8 mouse cellular contexts compared by ENCODE assay signal in the genomic region with DNA sequence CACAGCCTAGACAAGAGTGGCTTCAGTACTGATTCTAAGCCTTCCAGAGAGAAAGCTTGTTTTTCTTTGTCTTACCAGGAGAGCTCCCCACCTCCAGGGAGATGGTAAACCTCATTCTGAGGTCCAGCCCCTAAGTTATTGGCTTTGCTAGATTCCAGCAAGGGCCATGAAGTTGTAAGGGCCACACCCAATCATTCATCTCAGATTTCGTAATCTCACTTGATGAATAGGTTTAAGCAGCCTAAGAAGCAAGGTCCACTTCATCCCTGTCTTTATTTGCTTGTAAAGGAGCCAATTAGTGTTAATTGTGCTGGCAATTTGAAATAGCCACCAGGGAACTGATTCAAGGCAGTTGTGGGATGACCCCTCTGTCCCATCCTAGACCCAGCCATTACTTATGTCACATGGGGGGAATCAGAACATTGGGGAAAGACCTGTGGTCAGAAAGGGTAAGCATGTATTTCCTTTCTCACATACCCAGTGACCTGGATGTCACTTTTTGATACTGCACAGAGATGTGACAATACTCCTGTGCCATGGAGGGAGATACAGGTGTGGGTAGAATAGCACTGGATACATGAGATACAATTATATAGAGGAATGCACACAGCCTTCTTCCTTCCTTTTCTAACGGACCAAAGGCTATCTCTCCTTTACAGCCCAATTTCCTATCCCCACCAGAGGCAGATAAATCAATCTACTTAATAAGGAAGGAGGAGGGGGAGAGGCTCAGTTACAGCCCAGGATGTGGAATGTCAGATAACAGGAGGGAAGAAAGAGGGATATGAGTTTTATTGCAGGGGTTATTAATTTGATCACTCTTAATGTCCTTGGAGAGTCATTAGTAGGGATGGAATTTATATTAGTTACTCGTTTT. TPM values are rescaled to one million over a fixed set of nuclear protein-coding genes. Genes with fewer than 3 reads are reported as not detected.
A peak's percentile ranks its signal among the peaks of the same experiment; 100 is the strongest.
DNase-seq lines count a peak whose midpoint lies in the region; ATAC-seq and TF ChIP-seq lines count a peak whose summit lies in the region.

No protein-coding gene starts in this region.

- H3K27ac ChIP-seq in left cerebral cortex, adult 2 months: peak overlapping the region; percentile 98
- no peak overlapping the region; the same call in 1 of the 2 replicates for H3K27ac ChIP-seq in cortical plate, adult 2 months (ENCODE audit: insufficient read depth, low read length)
- H3K27ac ChIP-seq in hindbrain, embryonic 16.5 days (ENCODE audit: low read depth, low read length): no peak overlapping the region
- H3K27ac ChIP-seq in midbrain, embryonic 15.5 days: peak overlapping the region; percentile 91; the same call in 1 of the 2 replicates

- peaks cover 2% of the 10 kb centered on the region for H3K4me1 ChIP-seq in cortical plate, adult 2 months (ENCODE audit: control insufficient read depth, insufficient read depth, low read length)
- H3K4me1 ChIP-seq in hindbrain, embryonic 16.5 days (ENCODE audit: control insufficient read depth, insufficient read depth, low read depth, low read length): peaks cover 28% of the 10 kb centered on the region
- H3K4me1 ChIP-seq in midbrain, embryonic 15.5 days: peaks cover 40% of the 10 kb centered on the region

- WGBS in hindbrain, embryonic 16.5 days: 33% methylated on average over 3 of the region's 3 CpGs
- WGBS in midbrain, embryonic 15.5 days: 44% methylated on average over 3 of the region's 3 CpGs

- intact Hi-C loops in left cerebral cortex, adult 2 months (cut with DNase I): no loop called here
- intact Hi-C loops in left cerebral cortex, postnatal 4 days (cut with DNase I): no loop called here

- no peak for TF ChIP-seq CTCF in left cerebral cortex, adult 2 months (IDR thresholded peaks at IDR 0.05)
- TF ChIP-seq CTCF in cortical plate, adult 2 months (IDR thresholded peaks at IDR 0.05; ENCODE audit: extremely low read depth, insufficient read depth, low read length): no peak

- H3K9me3 ChIP-seq in hindbrain, embryonic 16.5 days (ENCODE audit: control insufficient read depth, low read length): no peaks in the 10 kb centered on the region
- no peaks in the 10 kb centered on the region for H3K9me3 ChIP-seq in midbrain, embryonic 15.5 days

- H3K27me3 ChIP-seq in hindbrain, embryonic 16.5 days (replicated peaks; ENCODE audit: control insufficient read depth, insufficient read depth, low read length): no peaks in the 10 kb centered on the region
- H3K27me3 ChIP-seq in midbrain, embryonic 15.5 days (replicated peaks): no peaks in the 10 kb centered on the region

- H3K4me2 ChIP-seq in hindbrain, embryonic 16.5 days (ENCODE audit: low read length): peak overlapping the region; percentile 87
- peak overlapping the region; percentile 76 for H3K4me2 ChIP-seq in midbrain, embryonic 15.5 days

- TF ChIP-seq POLR2A in cortical plate, adult 2 months (IDR thresholded peaks at IDR 0.05; ENCODE audit: extremely low read depth, insufficient read depth, low read length): no peak

- no peaks in the 10 kb centered on the region for H3K36me3 ChIP-seq in hindbrain, embryonic 16.5 days (ENCODE audit: control insufficient read depth, insufficient read depth, low read length)
- no peaks in the 10 kb centered on the region for H3K36me3 ChIP-seq in midbrain, embryonic 15.5 days (replicated peaks)

- H3K9ac ChIP-seq in hindbrain, embryonic 16.5 days (ENCODE audit: low read depth, low read length): no peak overlapping the region
- no peak overlapping the region for H3K9ac ChIP-seq in midbrain, embryonic 15.5 days

- DNase-seq in left cerebral cortex, adult 2 months (ENCODE audit: extremely low spot score in 1 of 2, low spot score in 2 of 2): no peak
- no peak for DNase-seq in left cerebral cortex, postnatal 4 days
- DNase-seq in thymus, postnatal 10 days (ENCODE audit: low spot score in 2 of 2): no peak
- no peak for DNase-seq in urinary bladder, postnatal 36 days (ENCODE audit: low spot score in 2 of 2)
- DNase-seq in right cerebral cortex, postnatal 36 days (ENCODE audit: low spot score in 2 of 2): no peak

- H3K4me3 ChIP-seq in left cerebral cortex, adult 2 months: peak overlapping the region; percentile 96
- H3K4me3 ChIP-seq in cortical plate, adult 2 months (ENCODE audit: insufficient read depth, low read length): peak overlapping the region; percentile 89; the same call in 1 of the 2 replicates
- H3K4me3 ChIP-seq in hindbrain, embryonic 16.5 days (ENCODE audit: low read length): no peak overlapping the region
- peak overlapping the region; percentile 100; the same call in 1 of the 2 replicates for H3K4me3 ChIP-seq in midbrain, embryonic 15.5 days

- ATAC-seq in hindbrain, embryonic 16.5 days: no peak
- no peak for ATAC-seq in midbrain, embryonic 15.5 days (replicated peaks)

RNA-seq across cellular contexts. Expression of a gene that starts 1.2 kb away (rescaled TPM):
- total RNA-seq in left cerebral cortex, adult 2 months (2021): 100 to 1,000 TPM; 193 to 215 TPM
- total RNA-seq in left cerebral cortex, postnatal 4 days (2021): 100 to 1,000 TPM; 262 to 267 TPM
- 90.3 and 92.6 TPM in 2 replicates for polyA plus RNA-seq in cortical plate, adult 2 months (2012; rRNA removed)
- 263 and 279 TPM in 2 replicates for polyA plus RNA-seq in hindbrain, embryonic 16.5 days (2015; fragmentation: Nextera tagmentation; extraction: Ambion mirVana)
- polyA plus RNA-seq in midbrain, embryonic 15.5 days (2015; fragmentation: Nextera tagmentation; extraction: Ambion mirVana): 269 and 290 TPM in 2 replicates

RNA-seq across cellular contexts. Expression of a gene that starts 1.3 kb away (rescaled TPM):
- 100 to 1,000 TPM; 122 to 127 TPM for total RNA-seq in left cerebral cortex, adult 2 months (2021)
- 10 to 100 TPM; 54.6 to 56.9 TPM for total RNA-seq in left cerebral cortex, postnatal 4 days (2021)
- 46.5 and 47.0 TPM in 2 replicates for polyA plus RNA-seq in cortical plate, adult 2 months (2012; rRNA removed)
- polyA plus RNA-seq in hindbrain, embryonic 16.5 days (2015; fragmentation: Nextera tagmentation; extraction: Ambion mirVana): 5.2 and 5.7 TPM in 2 replicates
- polyA plus RNA-seq in midbrain, embryonic 15.5 days (2015; fragmentation: Nextera tagmentation; extraction: Ambion mirVana): 13.6 and 14.5 TPM in 2 replicates

RNA-seq across cellular contexts. Expression of a gene that starts 56.3 kb away (rescaled TPM):
- total RNA-seq in left cerebral cortex, adult 2 months (2021): 10 to 100 TPM; 86.7 to 86.9 TPM
- total RNA-seq in left cerebral cortex, postnatal 4 days (2021): 10 to 100 TPM; 80.0 to 97.1 TPM
- 103 and 117 TPM in 2 replicates for polyA plus RNA-seq in cortical plate, adult 2 months (2012; rRNA removed)
- 51.2 and 52.0 TPM in 2 replicates for polyA plus RNA-seq in hindbrain, embryonic 16.5 days (2015; fragmentation: Nextera tagmentation; extraction: Ambion mirVana)
- 51.9 and 52.8 TPM in 2 replicates for polyA plus RNA-seq in midbrain, embryonic 15.5 days (2015; fragmentation: Nextera tagmentation; extraction: Ambion mirVana)

Comparison
In these comparisons a context has a peak if more than half of its experiments do, and no peak if none do; other contexts are left out.
1. H3K27ac ChIP-seq: peak in left cerebral cortex, adult 2 months (single experiment) and midbrain, embryonic 15.5 days (single experiment); none in cortical plate, adult 2 months (single experiment) and hindbrain, embryonic 16.5 days (single experiment).